Mouse (Mus musculus) kidney, adult 2 months (tissue): Measurements from ENCODE around the gene Dedd. TPM values are rescaled to one million over a fixed set of nuclear protein-coding genes. Genes with fewer than 3 reads are reported as not detected.

ENCODE experiments used
- DNase-seq: peaks from one replicate; pipeline ENCODE4 v3.0.0; 2021
- H3K27ac ChIP-seq: fragments of 200-500 bp; 2 replicates; pipeline ENCODE4 v1.5.1; 2012; ENCODE audit warnings: low read depth, low read length, control low read depth, inconsistent platforms; ENCODE audit not compliant: insufficient read depth
- H3K27me3 ChIP-seq: fragments of 200-500 bp; replicated peaks from 2 replicates; pipeline ENCODE4 v1.6.1; 2012; ENCODE audit warnings: mild to moderate bottlenecking, moderate library complexity, low read length, inconsistent platforms; ENCODE audit not compliant: control insufficient read depth, insufficient read depth
- H3K36me3 ChIP-seq: fragments of 200-500 bp; 2 replicates; pipeline ENCODE4 v1.6.1; 2012; ENCODE audit warnings: mild to moderate bottlenecking, moderate library complexity, low read length, inconsistent platforms; ENCODE audit not compliant: control insufficient read depth, insufficient read depth
- H3K4me1 ChIP-seq: fragments of 200-500 bp; 2 replicates; pipeline ENCODE4 v1.6.1; 2011; ENCODE audit warnings: low read length; ENCODE audit not compliant: control insufficient read depth, insufficient read depth
- H3K4me3 ChIP-seq: fragments of 200-500 bp; 2 replicates; pipeline ENCODE4 v1.5.1; 2011; ENCODE audit warnings: mild to moderate bottlenecking, low read depth, low read length, control low read depth; ENCODE audit not compliant: insufficient read depth
- CTCF ChIP-seq: fragments of 200-500 bp; conservative IDR thresholded peaks from 2 replicates; pipeline ENCODE4 v1.5.1; 2011; ENCODE audit warnings: low read depth, mild to moderate bottlenecking, control low read depth, low read length, moderate library complexity, mixed read lengths; ENCODE audit not compliant: insufficient read depth, insufficient read length
- POLR2A ChIP-seq: fragments of 200-500 bp; IDR thresholded peaks from one replicate; pipeline ENCODE4 v1.6.1; 2011; ENCODE audit warnings: low read depth, low read length, control low read depth
- WGBS: fragments of 180-500 bp; shearing (Covaris S2); methylation state at CpG from one replicate; pipeline ENCODE4 v1.1.7; 2018; 5-methylcytosine and 5-hydroxymethylcytosine counted together
- polyA plus RNA-seq: library from polyadenylated mRNA; depleted of rRNA; stranded (reverse); fragments of >200 nt; gene quantifications from 2 replicates; pipeline ENCODE4 v1.2.3, GENCODE M21; 2012

Gene Dedd
- polyA plus RNA-seq, 1 experiment: 48.6 TPM

DNA sequence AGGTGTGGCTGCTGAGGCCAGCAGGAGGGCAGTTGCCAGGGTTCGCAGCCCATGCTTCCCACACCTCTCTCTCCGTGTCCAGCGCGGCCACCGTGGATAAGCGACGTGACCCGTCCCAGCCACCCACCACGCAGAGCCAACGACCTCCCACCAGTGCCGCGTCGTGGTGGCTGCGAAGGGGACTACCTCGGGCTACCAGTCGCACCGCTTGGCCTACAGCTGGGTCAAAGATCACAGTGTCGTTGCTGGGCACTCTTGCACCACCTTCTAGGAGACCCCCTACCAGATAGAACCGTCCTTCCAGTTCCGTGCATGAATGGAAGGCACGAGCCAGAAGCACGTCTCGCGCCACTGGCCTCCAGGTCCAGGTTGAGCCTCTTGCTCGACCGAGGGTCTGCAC lies 31.3 kb downstream of the Dedd start:
- H3K36me3 ChIP-seq: no peaks in the 10 kb centered on the region
- peak overlapping the region; percentile 69 for H3K4me3 ChIP-seq
- peak overlapping the region; percentile 11; the same call in 1 of the 2 replicates for H3K27ac ChIP-seq
- WGBS: 8% methylated on average over 26 of the region's 26 CpGs
- DNase-seq: no peak
- TF ChIP-seq CTCF: no peak
- TF ChIP-seq POLR2A: no peak
- H3K27me3 ChIP-seq: no peaks in the 10 kb centered on the region
- no peaks in the 10 kb centered on the region; the same call in 1 of the 2 replicates for H3K4me1 ChIP-seq

DNA sequence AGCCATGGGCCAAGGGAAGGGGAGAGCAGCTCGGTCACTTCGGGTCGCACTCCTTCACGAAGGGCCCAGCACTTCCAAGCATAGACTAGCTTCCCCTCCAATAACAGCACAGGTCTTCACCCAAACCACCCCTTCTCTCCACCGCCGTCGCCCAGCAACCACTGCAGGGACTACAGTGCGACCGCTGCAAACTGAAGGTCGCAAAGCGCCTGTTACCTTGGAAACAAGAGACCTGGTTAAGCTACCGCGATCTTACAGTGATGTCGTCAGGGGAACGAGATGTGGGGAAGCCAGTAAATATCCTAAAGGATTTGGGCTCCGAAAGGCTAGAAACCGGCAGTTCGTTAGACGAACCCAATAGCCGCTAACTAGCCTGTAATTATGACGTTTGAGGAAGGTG lies 31.7 kb downstream of the Dedd start, which contains the start of gene Klhdc9:
Gene Klhdc9 (minus strand): TSS at position 143 of the 400 bp plus-strand sequence.
- Histone ChIP-seq H3K4me3 (peak within 1 kb of the TSS; percentile 69), H3K36me3 (no peaks in the 10 kb centered on the region), H3K27ac (peak within 1 kb of the TSS; percentile 58; the same call in 1 of the 2 replicates), H3K4me1 (no peaks in the 10 kb centered on the region; the same call in 1 of the 2 replicates), H3K27me3 (no peaks in the 10 kb centered on the region)
- WGBS: 2% methylated on average over 21 of the region's 21 CpGs
- no peak for TF ChIP-seq CTCF
- no peak for TF ChIP-seq POLR2A
- DNase-seq: peak; percentile 90

GRCm38 (mm10) chr1:171361106-171362103 lies 32.5 kb downstream of the Dedd start:
- peak; percentile 78 for DNase-seq
- WGBS: 37% methylated on average over 16 of the region's 16 CpGs
- H3K36me3 ChIP-seq: no peaks in the 10 kb centered on the region
- no peaks in the 10 kb centered on the region; the same call in 1 of the 2 replicates for H3K4me1 ChIP-seq
- no peaks in the 10 kb centered on the region for H3K27me3 ChIP-seq
- peak overlapping the region; percentile 69 for H3K4me3 ChIP-seq
- peak overlapping the region; percentile 58; the same call in 1 of the 2 replicates for H3K27ac ChIP-seq
- peak; percentile 86 for TF ChIP-seq CTCF
- TF ChIP-seq POLR2A: no peak

GRCm38 (mm10) chr1:171365934-171366333 lies 37.0 kb downstream of the Dedd start:
- TF ChIP-seq POLR2A (no peak), CTCF (no peak)
- H3K36me3 ChIP-seq: no peaks in the 10 kb centered on the region
- no peaks in the 10 kb centered on the region for H3K27me3 ChIP-seq
- 67% methylated on average over 7 of the region's 7 CpGs for WGBS
- no peak overlapping the region for H3K4me3 ChIP-seq
- no peak for DNase-seq
- no peaks in the 10 kb centered on the region; the same call in 1 of the 2 replicates for H3K4me1 ChIP-seq
- no peak overlapping the region for H3K27ac ChIP-seq

DNA sequence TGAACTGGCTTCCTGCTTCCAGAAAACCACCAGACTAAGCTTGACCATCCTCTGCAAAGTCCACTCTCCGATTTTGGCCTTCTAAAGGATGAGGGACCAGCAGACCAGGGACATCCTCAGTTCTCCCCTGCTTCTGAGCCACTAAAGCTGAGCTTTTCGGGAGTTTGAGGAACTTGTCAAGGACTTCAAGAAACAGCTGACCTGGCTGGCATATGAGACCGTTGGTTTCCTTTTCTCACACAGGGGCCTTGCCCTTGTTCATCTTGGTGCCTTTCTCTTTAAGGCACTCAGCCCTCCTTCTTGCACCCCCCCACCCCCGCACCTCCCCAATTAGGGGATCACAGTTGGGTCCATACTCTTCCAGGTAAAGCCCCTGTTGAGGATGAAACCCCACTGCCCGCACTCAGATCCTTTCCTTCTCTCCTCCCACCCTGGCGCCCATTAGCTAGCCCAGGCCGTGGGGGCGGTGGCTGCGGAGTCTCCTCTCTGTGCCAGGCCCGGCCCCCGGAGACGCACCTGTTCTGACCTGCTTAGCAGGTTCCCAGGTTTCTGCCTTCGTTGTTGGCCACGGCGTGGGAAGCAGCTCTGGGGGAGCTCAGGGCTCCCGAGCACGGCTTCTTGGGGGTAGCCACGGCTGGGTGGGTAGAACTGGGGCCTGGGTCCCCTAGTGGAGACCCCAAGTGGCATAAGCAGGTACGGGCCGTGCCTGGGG lies 41.1 kb downstream of the Dedd start, which contains the start of gene Nectin4:
Gene Nectin4 (plus strand): TSS at position 255 of the 712 bp plus-strand sequence.
- no peaks in the 10 kb centered on the region for H3K36me3 ChIP-seq
- peak; percentile 47 for DNase-seq
- H3K27ac ChIP-seq: no peak within 1 kb of the TSS
- 38% methylated on average over 20 of the region's 20 CpGs for WGBS
- no peak for TF ChIP-seq CTCF
- TF ChIP-seq POLR2A: no peak
- H3K4me3 ChIP-seq: peak within 1 kb of the TSS; percentile 23
- no peaks in the 10 kb centered on the region; the same call in 1 of the 2 replicates for H3K4me1 ChIP-seq
- H3K27me3 ChIP-seq: no peaks in the 10 kb centered on the region

GRCm38 (mm10) chr1:171372880-171373279 lies 43.9 kb downstream of the Dedd start:
- Histone ChIP-seq H3K27ac (no peak overlapping the region), H3K27me3 (no peaks in the 10 kb centered on the region), H3K4me3 (no peak overlapping the region), H3K36me3 (no peaks in the 10 kb centered on the region), H3K4me1 (no peaks in the 10 kb centered on the region; the same call in 1 of the 2 replicates)
- DNase-seq: no peak
- 76% methylated on average over 3 of the region's 3 CpGs for WGBS
- TF ChIP-seq CTCF (no peak), POLR2A (no peak)
